Mouse (Mus musculus) liver, embryonic 14.5 days (tissue): ENCODE measurements around the gene Rab6b. TPM values are rescaled to one million over a fixed set of nuclear protein-coding genes. Genes with fewer than 3 reads are reported as not detected.
"Not testable (repeated sequence)": the region's sequence is repeated elsewhere in the genome, so short reads cannot be mapped to it uniquely, and the experiment has no call there.

ENCODE experiments used
- ATAC-seq: fragments of 200-750 bp; cut with Nextera tagmentation; 2 replicates; pipeline ENCODE4 v1.8.0; 2017; ENCODE audit warnings: moderate number of reproducible peaks, mild to moderate bottlenecking, moderate library complexity; ENCODE audit not compliant: insufficient read depth
- DNase-seq, 3 experiments: peaks; one replicate each; pipeline ENCODE4 v3.0.0-alpha.2; 2012 to 2013; ENCODE audit warnings: low read depth in 3 of 3, low spot score in 3 of 3
- H3K27ac ChIP-seq: fragments of 300-500 bp; sonication (generic); 2 replicates; pipeline ENCODE4 v1.5.1; 2014; ENCODE audit warnings: moderate library complexity, mild to moderate bottlenecking, control low read depth, inconsistent platforms
- H3K27me3 ChIP-seq: fragments of 300-500 bp; sonication (generic); 2 replicates; pipeline ENCODE4 v1.6.1; 2014; ENCODE audit warnings: mild to moderate bottlenecking, low read length, moderate library complexity; ENCODE audit not compliant: control insufficient read depth, insufficient read depth
- H3K36me3 ChIP-seq: fragments of 300-500 bp; sonication (generic); replicated peaks from 2 replicates; pipeline ENCODE4 v1.6.1; 2014; ENCODE audit warnings: low read depth; ENCODE audit not compliant: control insufficient read depth, insufficient read depth
- H3K4me1 ChIP-seq, 2 experiments: fragments of 200-500 bp in 1 of 2; fragments of 300-500 bp in 1 of 2; sonication (generic) in 1 of 2; replicated peaks; 2 replicates each; pipeline ENCODE4 v1.6.1; 2012 to 2014; ENCODE audit warnings: antibody characterized with exemption in 1 of 2, inconsistent platforms in 1 of 2, low read length in 1 of 2; ENCODE audit not compliant: control insufficient read depth in 2 of 2, insufficient read depth in 2 of 2
- H3K4me2 ChIP-seq: fragments of 300-500 bp; sonication (generic); 2 replicates; pipeline ENCODE4 v1.6.1; 2014; ENCODE audit warnings: low read depth, mild to moderate bottlenecking, control low read depth, moderate library complexity
- H3K4me3 ChIP-seq, 2 experiments: fragments of 200-500 bp in 1 of 2; fragments of 300-500 bp in 1 of 2; sonication (generic) in 1 of 2; 2 replicates each; pipeline ENCODE4 v1.5.1; 2012 to 2014; ENCODE audit warnings: low read depth in 2 of 2, low read length in 2 of 2, mild to moderate bottlenecking in 2 of 2, control low read depth in 1 of 2, inconsistent platforms in 1 of 2, moderate library complexity in 1 of 2; ENCODE audit not compliant: insufficient read depth in 1 of 2
- H3K9ac ChIP-seq: fragments of 300-500 bp; sonication (generic); replicated peaks from 2 replicates; pipeline ENCODE4 v1.6.1; 2014; ENCODE audit warnings: mild to moderate bottlenecking, control low read depth, moderate library complexity
- H3K9me3 ChIP-seq: fragments of 300-500 bp; sonication (generic); 2 replicates; pipeline ENCODE4 v1.6.1; 2016; ENCODE audit warnings: low read length, mixed read lengths; ENCODE audit not compliant: control insufficient read depth
- CTCF ChIP-seq: IDR thresholded peaks from 2 replicates; pipeline ENCODE4 v1.5.1; 2016; ENCODE audit warnings: antibody characterized with exemption, low read depth, control low read depth
- EP300 ChIP-seq: IDR thresholded peaks from 2 replicates; pipeline ENCODE4 v1.6.1; 2016; ENCODE audit warnings: antibody characterized with exemption, low read depth
- WGBS: fragments of 180-500 bp; shearing (Covaris S2); extraction: QIAGEN DNeasy Blood & Tissue Kit; methylation state at CpG from one replicate; pipeline ENCODE4 v1.1.7; 2014; ENCODE audit not compliant: insufficient replicate concordance; 5-methylcytosine and 5-hydroxymethylcytosine counted together
- polyA plus RNA-seq, 2 experiments: library from polyadenylated mRNA; depleted of rRNA in 1 of 2; stranded (reverse) in 1 of 2; unstranded in 1 of 2; fragments of >200 nt; fragmentation: Nextera tagmentation in 1 of 2; extraction: Ambion mirVana in 1 of 2; gene quantifications; 2 replicates each; pipeline versions ENCODE4 v1.2.1 to v1.2.3; 2012 to 2014

Gene Rab6b
- polyA plus RNA-seq, 2 experiments: 0.11 TPM; not detected in 1

DNA sequence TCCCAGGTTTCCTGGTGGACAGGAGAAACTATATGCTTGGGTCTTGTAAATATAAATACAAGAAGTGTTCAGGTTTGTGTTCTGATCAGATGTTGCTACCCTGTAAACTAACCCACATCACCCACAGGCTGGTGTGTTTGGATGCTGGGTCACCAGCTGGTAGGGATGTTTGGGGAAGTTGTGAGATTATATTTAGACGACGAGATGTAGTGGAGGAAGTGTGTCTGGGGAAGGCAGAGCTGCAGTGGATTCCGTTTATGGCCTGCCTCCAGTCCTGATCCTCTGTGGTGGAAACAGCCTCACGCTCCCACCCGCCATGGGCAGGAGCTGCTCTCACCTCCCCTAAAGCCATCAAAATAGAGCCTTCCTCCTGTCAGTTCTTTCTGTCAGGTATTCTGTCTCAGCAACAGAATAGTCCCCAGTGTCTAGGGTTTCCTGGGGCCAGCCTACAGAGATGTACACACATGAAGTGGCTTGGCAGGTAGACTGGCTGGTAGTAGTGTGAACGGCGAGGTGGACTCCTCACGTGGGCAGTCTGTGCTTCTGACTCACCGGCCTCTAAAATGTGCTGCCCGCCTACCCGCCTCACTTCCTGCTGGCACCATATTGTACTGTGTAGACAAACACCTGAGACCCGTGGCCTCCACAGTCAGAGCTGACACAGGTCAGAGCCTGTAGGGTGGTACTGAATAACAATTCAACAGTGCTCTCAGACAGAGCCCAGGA, 37.6 kb downstream of the Rab6b start:
- Histone ChIP-seq H3K9ac (no peak overlapping the region), H3K4me2 (no peak overlapping the region), H3K4me3 (no peak overlapping the region), H3K36me3 (no peaks in the 10 kb centered on the region), H3K27me3 (no peaks in the 10 kb centered on the region), H3K4me1 (no peaks in the 10 kb centered on the region), H3K27ac (no peak overlapping the region), H3K9me3 (no peaks in the 10 kb centered on the region)
- TF ChIP-seq EP300 (no peak), CTCF (no peak)
- DNase-seq (no peak), ATAC-seq (no peak)
- 41% methylated on average over 12 of the region's 12 CpGs for WGBS

DNA sequence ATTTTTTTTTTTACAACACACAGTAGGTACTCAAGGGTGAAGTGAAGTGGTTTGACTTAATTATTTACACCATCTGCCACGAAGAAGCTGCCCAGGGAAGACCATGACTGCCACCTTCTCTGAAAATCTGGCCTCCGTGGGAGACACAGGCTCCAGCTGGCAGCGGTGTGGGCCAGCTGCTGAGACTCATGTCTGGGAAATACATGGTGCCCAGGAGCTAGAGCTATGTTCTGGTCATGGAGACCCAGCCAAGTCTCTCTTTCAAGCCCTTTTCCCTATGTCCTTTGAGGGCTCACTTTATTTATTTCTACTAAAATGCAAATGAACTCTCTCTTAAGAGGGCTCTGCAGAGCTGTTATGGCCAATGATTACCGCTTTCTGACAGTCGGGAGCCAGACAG, 41.7 kb downstream of the Rab6b start:
- DNase-seq (no peak), ATAC-seq (no peak)
- Histone ChIP-seq H3K27ac (no peak overlapping the region), H3K9me3 (no peaks in the 10 kb centered on the region), H3K27me3 (no peaks in the 10 kb centered on the region), H3K9ac (no peak overlapping the region), H3K36me3 (no peaks in the 10 kb centered on the region), H3K4me3 (no peak overlapping the region), H3K4me1 (no peaks in the 10 kb centered on the region), H3K4me2 (no peak overlapping the region)
- WGBS: 70% methylated on average over 5 of the region's 5 CpGs
- TF ChIP-seq CTCF: no peak
- no peak for TF ChIP-seq EP300

DNA sequence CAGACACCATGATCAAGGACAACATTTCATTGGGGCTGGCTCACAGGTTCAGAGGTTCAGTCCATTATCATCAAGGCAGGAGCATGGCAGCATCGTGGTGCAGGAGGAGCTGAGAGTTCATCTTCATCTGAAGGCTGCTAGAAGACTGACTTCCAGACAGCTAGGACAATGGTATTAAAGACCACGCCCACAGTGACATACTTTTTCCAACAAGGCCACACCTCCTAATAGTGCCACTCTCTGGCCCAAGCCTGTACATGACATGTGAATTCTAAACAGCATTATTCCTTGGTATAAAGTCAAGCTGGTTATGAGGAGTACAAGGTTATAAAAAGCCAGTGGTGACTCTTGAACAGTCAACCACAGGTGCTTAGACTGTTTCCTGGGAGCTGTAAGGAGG, 43.0 kb downstream of the Rab6b start:
- H3K4me2 ChIP-seq: no peak overlapping the region
- ATAC-seq (no peak), DNase-seq (no peak)
- H3K27ac ChIP-seq: no peak overlapping the region
- no peaks in the 10 kb centered on the region for H3K4me1 ChIP-seq
- H3K9ac ChIP-seq: no peak overlapping the region
- no peaks in the 10 kb centered on the region for H3K9me3 ChIP-seq
- H3K4me3 ChIP-seq: no peak overlapping the region
- 35% methylated on average over 2 of the region's 2 CpGs for WGBS
- TF ChIP-seq CTCF (no peak), EP300 (no peak)
- H3K36me3 ChIP-seq: no peaks in the 10 kb centered on the region
- H3K27me3 ChIP-seq: no peaks in the 10 kb centered on the region

DNA sequence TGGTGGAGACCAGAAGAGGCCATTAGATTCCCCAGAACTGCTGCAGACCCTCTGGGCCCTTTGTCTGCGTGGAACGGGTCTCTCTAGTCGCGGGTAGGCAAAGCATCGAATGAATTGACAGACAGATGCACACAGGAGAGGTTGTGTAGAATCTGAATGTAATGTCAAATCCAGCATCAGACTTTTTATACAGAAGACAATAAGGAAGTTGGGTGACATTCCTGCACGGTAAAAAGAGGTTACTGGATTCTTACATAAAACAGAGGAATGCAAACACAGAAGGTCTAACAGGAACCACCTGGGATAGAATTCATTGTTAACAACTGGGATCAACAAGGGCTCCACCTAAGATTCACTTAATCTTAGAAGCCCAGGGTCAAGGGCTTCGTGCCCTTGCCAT, 43.6 kb downstream of the Rab6b start:
- not testable (repeated sequence) for ATAC-seq, H3K27me3 ChIP-seq, H3K4me3 ChIP-seq, H3K9me3 ChIP-seq, H3K4me2 ChIP-seq, H3K4me1 ChIP-seq, H3K9ac ChIP-seq, DNase-seq, H3K27ac ChIP-seq, H3K36me3 ChIP-seq
- 75% methylated on average over 7 of the region's 7 CpGs for WGBS

DNA sequence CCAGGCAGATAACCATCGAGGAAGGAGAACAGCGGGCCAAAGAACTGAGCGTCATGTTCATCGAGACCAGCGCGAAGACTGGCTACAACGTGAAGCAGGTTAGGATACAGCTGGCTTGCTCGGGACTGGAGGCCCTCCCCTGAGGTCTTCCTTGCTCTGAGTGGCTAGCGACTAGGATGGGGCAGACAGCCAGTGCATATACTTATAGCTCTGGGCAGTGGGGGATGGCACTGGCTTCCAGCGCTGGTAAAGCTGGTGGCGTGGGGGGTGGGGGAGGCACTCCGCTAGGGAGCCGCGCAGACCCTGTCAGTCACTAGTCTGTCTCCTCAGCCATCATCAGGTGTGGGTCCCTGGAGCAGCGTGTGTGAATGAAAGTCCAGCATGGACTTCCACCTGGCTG, 52.2 kb downstream of the Rab6b start:
- DNase-seq: no peak
- TF ChIP-seq EP300 (no peak), CTCF (no peak)
- Histone ChIP-seq H3K27me3 (no peaks in the 10 kb centered on the region), H3K9me3 (no peaks in the 10 kb centered on the region), H3K4me2 (no peak overlapping the region), H3K9ac (no peak overlapping the region), H3K27ac (no peak overlapping the region), H3K4me1 (no peaks in the 10 kb centered on the region), H3K36me3 (no peaks in the 10 kb centered on the region), H3K4me3 (no peak overlapping the region)
- no peak for ATAC-seq
- WGBS: 62% methylated on average over 15 of the region's 15 CpGs
